9 mouse cellular contexts compared by ENCODE assay signal in genomic region chr10:75058761-75059395, GRCm38 (mm10). TPM values are rescaled to one million over a fixed set of nuclear protein-coding genes. Genes with fewer than 3 reads are reported as not detected.
DNase-seq lines count a peak whose midpoint lies in the region; ATAC-seq and TF ChIP-seq lines count a peak whose summit lies in the region.
"Had no signal": no experiment of that assay in that cellular context is flagged by ENCODE, and none has a peak within 500 bp of the region (broad histone marks: within the 10 kb centered on the region; RNA-seq: fewer than 3 reads in every experiment).

No protein-coding gene starts in this region.

- WGBS in kidney, adult 2 months, result 51% methylated on average over 9 of the region's 9 CpGs
- WGBS in midbrain, postnatal 0 days, result 26% methylated on average over 9 of the region's 9 CpGs

- H3K9ac ChIP-seq in midbrain, postnatal 0 days (replicated peaks; ENCODE audit: low read length, poor library complexity, severe bottlenecking), result no peak overlapping the region

- no peaks in the 10 kb centered on the region for H3K9me3 ChIP-seq in midbrain, postnatal 0 days (ENCODE audit: low read length)

- H3K27me3 ChIP-seq in kidney, adult 2 months (replicated peaks; ENCODE audit: control insufficient read depth, insufficient read depth, low read length), result no peaks in the 10 kb centered on the region
- no peaks in the 10 kb centered on the region for H3K27me3 ChIP-seq in midbrain, postnatal 0 days (ENCODE audit: insufficient read depth, low read length)
- H3K27me3 ChIP-seq: Patski had no signal

- H3K4me2 ChIP-seq in midbrain, postnatal 0 days (ENCODE audit: low read depth, low read length, poor library complexity, severe bottlenecking), result peak overlapping the region; percentile 95; the same call in 1 of the 2 replicates

- no peak overlapping the region for H3K4me3 ChIP-seq in kidney, adult 2 months (ENCODE audit: insufficient read depth, low read depth, low read length)
- H3K4me3 ChIP-seq in midbrain, postnatal 0 days (ENCODE audit: low read depth, low read length), result no peak overlapping the region

- peak; percentile 27 for DNase-seq in kidney, adult 11 months
- no peak for DNase-seq in kidney, adult 2 months
- DNase-seq in embryo, embryonic 11 days, result peak; percentile 52
- DNase-seq in kidney, postnatal 25 days, result peak; percentile 47 to 53
- no peak for DNase-seq in midbrain, postnatal 0 days (ENCODE audit: low spot score)
- DNase-seq in layer of hippocampus, adult 18-20 months (ENCODE audit: low spot score in 2 of 2), result no peak
- DNase-seq in layer of hippocampus, postnatal 25 days (ENCODE audit: extremely low spot score in 1 of 2, low spot score in 1 of 2), result no peak
- DNase-seq in MN1 (ENCODE audit: low spot score), result no peak

- TF ChIP-seq POLR2A in kidney, adult 2 months (IDR thresholded peaks at IDR 0.05; ENCODE audit: low read depth, low read length), result no peak

- H3K36me3 ChIP-seq in kidney, adult 2 months (ENCODE audit: control insufficient read depth, insufficient read depth, low read length), result no peaks in the 10 kb centered on the region
- no peaks in the 10 kb centered on the region for H3K36me3 ChIP-seq in midbrain, postnatal 0 days (ENCODE audit: insufficient read depth, low read length)

- no peak for ATAC-seq in midbrain, postnatal 0 days (ENCODE audit: low FRiP score)

- no peak for TF ChIP-seq CTCF in kidney, adult 2 months (conservative IDR thresholded peaks at IDR 0.05; ENCODE audit: insufficient read depth, insufficient read length, low read depth, low read length)
- TF ChIP-seq CTCF in midbrain, postnatal 0 days (IDR thresholded peaks at IDR 0.05), result no peak

- peaks cover 19% of the 10 kb centered on the region; the same call in 1 of the 2 replicates for H3K4me1 ChIP-seq in kidney, adult 2 months (ENCODE audit: control insufficient read depth, insufficient read depth, low read length)
- H3K4me1 ChIP-seq in midbrain, postnatal 0 days (ENCODE audit: insufficient read depth, low read length), result peaks cover 24% of the 10 kb centered on the region; the same call in 1 of the 2 replicates

- no peak overlapping the region for H3K27ac ChIP-seq in kidney, adult 2 months (ENCODE audit: insufficient read depth, low read depth, low read length)
- H3K27ac ChIP-seq in midbrain, postnatal 0 days (ENCODE audit: low read depth, low read length), result no peak overlapping the region

RNA-seq across cellular contexts. Expression of gene Bcr, which starts 1.5 kb away (rescaled TPM):
- 28.4 and 28.7 TPM in 2 replicates for polyA plus RNA-seq in kidney, adult 2 months (2012; rRNA removed)
- total RNA-seq in midbrain, postnatal 0 days (2014; rRNA removed), result 59.8 and 63.5 TPM in 2 replicates
- polyA plus RNA-seq in midbrain, postnatal 0 days (2015; fragmentation: Nextera tagmentation; extraction: Ambion mirVana), result 9.4 and 11.0 TPM in 2 replicates
- 100 to 1,000 TPM; 132 to 133 TPM for total RNA-seq in layer of hippocampus, adult 18-20 months (2021)
- total RNA-seq in layer of hippocampus, postnatal 25 days (2021), result 100 to 1,000 TPM; 107 to 109 TPM

RNA-seq across cellular contexts. Expression of gene Rab36, which starts 22.0 kb away (rescaled TPM):
- polyA plus RNA-seq in kidney, adult 2 months (2012; rRNA removed), result 9.5 and 9.9 TPM in 2 replicates
- 15.5 and 18.1 TPM in 2 replicates for total RNA-seq in midbrain, postnatal 0 days (2014; rRNA removed)
- 28.4 and 30.9 TPM in 2 replicates for polyA plus RNA-seq in midbrain, postnatal 0 days (2015; fragmentation: Nextera tagmentation; extraction: Ambion mirVana)
- 10 to 100 TPM; 28.6 to 30.5 TPM for total RNA-seq in layer of hippocampus, adult 18-20 months (2021)
- 10 to 100 TPM; 26.1 to 35.8 TPM for total RNA-seq in layer of hippocampus, postnatal 25 days (2021)

RNA-seq across cellular contexts. Expression of gene Rsph14, which starts 26.5 kb away (rescaled TPM):
- polyA plus RNA-seq in kidney, adult 2 months (2012; rRNA removed), result not detected in 2 replicates
- 0.27 and 1.5 TPM in 2 replicates for total RNA-seq in midbrain, postnatal 0 days (2014; rRNA removed)
- 0.43 and 1.2 TPM in 2 replicates for polyA plus RNA-seq in midbrain, postnatal 0 days (2015; fragmentation: Nextera tagmentation; extraction: Ambion mirVana)
- under 1 TPM; 0.68 to 0.87 TPM for total RNA-seq in layer of hippocampus, adult 18-20 months (2021)
- total RNA-seq in layer of hippocampus, postnatal 25 days (2021), result under 1 TPM; 0.27 to 0.31 TPM
- polyA plus RNA-seq: Patski had no signal

Comparison
In these comparisons a context has a peak if more than half of its experiments do, and no peak if none do; other contexts are left out.
1. DNase-seq: peak in kidney, adult 11 months (single experiment), embryo, embryonic 11 days (single experiment) and kidney, postnatal 25 days (2 of 2); none in kidney, adult 2 months (single experiment), midbrain, postnatal 0 days (single experiment), layer of hippocampus, adult 18-20 months (0 of 2), layer of hippocampus, postnatal 25 days (0 of 2) and MN1 (single experiment).